Mouse (Mus musculus) ES-Bruce4 (cell line): ENCODE results near the gene Nkiras1. TPM values are rescaled to one million over a fixed set of nuclear protein-coding genes. Genes with fewer than 3 reads are reported as not detected.

ENCODE experiments used
- H3K27ac ChIP-seq: 2 replicates; pipeline ENCODE4 v1.5.1; 2012; ENCODE audit warnings: low read length, inconsistent platforms; ENCODE audit not compliant: insufficient read depth
- H3K27me3 ChIP-seq: 2 replicates; pipeline ENCODE4 v1.6.1; 2012; ENCODE audit warnings: mild to moderate bottlenecking, low read length, inconsistent platforms; ENCODE audit not compliant: control insufficient read depth, poor library complexity, insufficient read depth, severe bottlenecking
- H3K36me3 ChIP-seq: 2 replicates; pipeline ENCODE4 v1.6.1; 2012; ENCODE audit warnings: inconsistent platforms, mild to moderate bottlenecking, low read length, moderate library complexity; ENCODE audit not compliant: control insufficient read depth, poor library complexity, insufficient read depth, severe bottlenecking
- H3K4me1 ChIP-seq: one replicate; pipeline ENCODE4 v1.8.1; 2011; ENCODE audit warnings: low read length; ENCODE audit not compliant: control insufficient read depth, insufficient read depth
- H3K4me3 ChIP-seq: 2 replicates; pipeline ENCODE4 v1.5.1; 2011; ENCODE audit warnings: low read depth, mild to moderate bottlenecking, low read length
- H3K9ac ChIP-seq: 2 replicates; pipeline ENCODE4 v1.6.1; 2012; ENCODE audit warnings: low read depth, mild to moderate bottlenecking, inconsistent platforms; ENCODE audit not compliant: poor library complexity, severe bottlenecking
- H3K9me3 ChIP-seq: replicated peaks from 2 replicates; pipeline ENCODE4 v1.6.1; 2012; ENCODE audit warnings: mild to moderate bottlenecking, low read length, inconsistent platforms; ENCODE audit not compliant: control insufficient read depth, poor library complexity, insufficient read depth, severe bottlenecking
- CTCF ChIP-seq: IDR thresholded peaks from one replicate; pipeline ENCODE4 v1.8.1; 2011; ENCODE audit warnings: low read depth, low read length
- EP300 ChIP-seq: IDR thresholded peaks from 2 replicates; pipeline ENCODE4 v1.6.1; 2011; ENCODE audit warnings: low read depth, low read length; ENCODE audit not compliant: insufficient read depth
- POLR2A ChIP-seq: IDR thresholded peaks from one replicate; pipeline ENCODE4 v1.8.1; 2011; ENCODE audit warnings: low read length; ENCODE audit not compliant: insufficient read depth
- polyA plus RNA-seq: library from polyadenylated mRNA; stranded (reverse); fragments of >200 nt; gene quantifications from 2 replicates; pipeline ENCODE4 v1.2.4, GENCODE M21; 2011; ENCODE audit warnings: low read depth; ENCODE audit not compliant: missing spikeins, insufficient read depth, insufficient read length

The Nkiras1 gene
- polyA plus RNA-seq, 1 experiment = 16.6 TPM

- Histone ChIP-seq H3K4me3 (no peak overlapping the region), H3K4me1 (no peaks in the 10 kb centered on the region), H3K9ac (no peak overlapping the region), H3K36me3 (no peaks in the 10 kb centered on the region; the same call in 1 of the 2 replicates), H3K27ac (no peak overlapping the region), H3K27me3 (no peaks in the 10 kb centered on the region), H3K9me3 (no peaks in the 10 kb centered on the region)
- TF ChIP-seq POLR2A = no peak
- TF ChIP-seq EP300 = no peak
- TF ChIP-seq CTCF = no peak
Observed at GRCm38 (mm10) chr14:18287391-18287790, 16.5 kb downstream of the Nkiras1 start.

GRCm38 (mm10) chr14:18292111-18292510 is 21.2 kb downstream of the Nkiras1 start:
- no peaks in the 10 kb centered on the region for H3K27me3 ChIP-seq
- H3K4me1 ChIP-seq = no peaks in the 10 kb centered on the region
- H3K9ac ChIP-seq = no peak overlapping the region
- no peaks in the 10 kb centered on the region for H3K9me3 ChIP-seq
- no peak overlapping the region for H3K27ac ChIP-seq
- no peak overlapping the region for H3K4me3 ChIP-seq
- TF ChIP-seq EP300 (no peak), POLR2A (no peak)
- H3K36me3 ChIP-seq = no peaks in the 10 kb centered on the region

GRCm38 (mm10) chr14:18292578-18292977 is 21.6 kb downstream of the Nkiras1 start:
- H3K4me3 ChIP-seq = no peak overlapping the region
- H3K27me3 ChIP-seq = no peaks in the 10 kb centered on the region
- no peaks in the 10 kb centered on the region for H3K9me3 ChIP-seq
- TF ChIP-seq EP300 = no peak
- TF ChIP-seq CTCF = no peak
- no peak for TF ChIP-seq POLR2A
- H3K36me3 ChIP-seq = no peaks in the 10 kb centered on the region
- no peaks in the 10 kb centered on the region for H3K4me1 ChIP-seq
- no peak overlapping the region for H3K9ac ChIP-seq
- H3K27ac ChIP-seq = no peak overlapping the region

GRCm38 (mm10) chr14:18297441-18297840 is 26.5 kb downstream of the Nkiras1 start:
- TF ChIP-seq POLR2A (no peak), CTCF (no peak), EP300 (no peak)
- H3K9me3 ChIP-seq = no peaks in the 10 kb centered on the region
- H3K9ac ChIP-seq = no peak overlapping the region
- H3K27ac ChIP-seq = no peak overlapping the region
- H3K4me1 ChIP-seq = no peaks in the 10 kb centered on the region
- H3K36me3 ChIP-seq = no peaks in the 10 kb centered on the region
- H3K4me3 ChIP-seq = no peak overlapping the region
- H3K27me3 ChIP-seq = no peaks in the 10 kb centered on the region

- H3K9ac ChIP-seq = no peak overlapping the region
- TF ChIP-seq POLR2A (no peak), EP300 (no peak), CTCF (no peak)
- no peaks in the 10 kb centered on the region for H3K36me3 ChIP-seq
- no peak overlapping the region for H3K27ac ChIP-seq
- H3K9me3 ChIP-seq = no peaks in the 10 kb centered on the region
- H3K4me1 ChIP-seq = no peaks in the 10 kb centered on the region
- H3K4me3 ChIP-seq = no peak overlapping the region
- H3K27me3 ChIP-seq = no peaks in the 10 kb centered on the region
Observed at GRCm38 (mm10) chr14:18298874-18299273, 27.9 kb downstream of the Nkiras1 start.

GRCm38 (mm10) chr14:18300676-18301075 is 29.7 kb downstream of the Nkiras1 start:
- no peak overlapping the region for H3K4me3 ChIP-seq
- no peaks in the 10 kb centered on the region for H3K9me3 ChIP-seq
- H3K4me1 ChIP-seq = no peaks in the 10 kb centered on the region
- no peaks in the 10 kb centered on the region for H3K36me3 ChIP-seq
- TF ChIP-seq POLR2A (no peak), CTCF (no peak), EP300 (no peak)
- no peak overlapping the region for H3K27ac ChIP-seq
- H3K9ac ChIP-seq = no peak overlapping the region
- H3K27me3 ChIP-seq = no peaks in the 10 kb centered on the region
